Mouse (Mus musculus) thymus, adult 2 months (tissue): ENCODE measurements around the gene Tia1. TPM values are rescaled to one million over a fixed set of nuclear protein-coding genes. Genes with fewer than 3 reads are reported as not detected.
A peak's percentile ranks its signal among the peaks of the same experiment; 100 is the strongest.

Experiments
- DNase-seq: peaks from one replicate; pipeline ENCODE4 v3.0.0; 2021
- H3K27ac ChIP-seq: fragments of 200-500 bp; 2 replicates; pipeline ENCODE4 v1.5.1; 2012; ENCODE audit warnings: low read length, control low read depth; ENCODE audit not compliant: control insufficient read depth, insufficient read depth
- H3K27me3 ChIP-seq: fragments of 200-500 bp; 2 replicates; pipeline ENCODE4 v1.6.1; 2012; ENCODE audit warnings: mild to moderate bottlenecking, low read length, moderate library complexity, mixed read lengths; ENCODE audit not compliant: control insufficient read depth, insufficient read depth
- H3K36me3 ChIP-seq: fragments of 200-500 bp; 2 replicates; pipeline ENCODE4 v1.6.1; 2012; ENCODE audit warnings: mild to moderate bottlenecking, low read length, moderate library complexity; ENCODE audit not compliant: control insufficient read depth, insufficient read depth
- H3K4me1 ChIP-seq: fragments of 200-500 bp; replicated peaks from 2 replicates; pipeline ENCODE4 v1.6.1; 2012; ENCODE audit warnings: low read length; ENCODE audit not compliant: control insufficient read depth, insufficient read depth
- H3K4me3 ChIP-seq: fragments of 200-500 bp; 2 replicates; pipeline ENCODE4 v1.5.1; 2012; ENCODE audit warnings: mild to moderate bottlenecking, low read length, control low read depth, moderate library complexity; ENCODE audit not compliant: control insufficient read depth, insufficient read depth
- CTCF ChIP-seq: fragments of 200-500 bp; IDR thresholded peaks from 2 replicates; pipeline ENCODE4 v1.5.1; 2012; ENCODE audit warnings: mild to moderate bottlenecking, control low read depth, low read length, moderate library complexity, borderline replicate concordance; ENCODE audit not compliant: control insufficient read depth, poor library complexity, insufficient read depth; ENCODE audit errors: extremely low read depth
- POLR2A ChIP-seq: fragments of 200-500 bp; IDR thresholded peaks from 2 replicates; pipeline ENCODE4 v1.6.1; 2012; ENCODE audit warnings: mild to moderate bottlenecking, low read length, control low read depth, moderate library complexity; ENCODE audit not compliant: control insufficient read depth, poor library complexity, insufficient read depth; ENCODE audit errors: extremely low read depth
- WGBS: fragments of 180-500 bp; shearing (Covaris S2); methylation state at CpG from one replicate; pipeline ENCODE4 v1.1.7; 2018; 5-methylcytosine and 5-hydroxymethylcytosine counted together
- polyA plus RNA-seq: library from polyadenylated mRNA; depleted of rRNA; stranded (reverse); fragments of >200 nt; gene quantifications from 2 replicates; pipeline ENCODE4 v1.2.3, GENCODE M21; 2012

Gene Tia1
- polyA plus RNA-seq, 1 experiment, result 83.4 TPM

DNA sequence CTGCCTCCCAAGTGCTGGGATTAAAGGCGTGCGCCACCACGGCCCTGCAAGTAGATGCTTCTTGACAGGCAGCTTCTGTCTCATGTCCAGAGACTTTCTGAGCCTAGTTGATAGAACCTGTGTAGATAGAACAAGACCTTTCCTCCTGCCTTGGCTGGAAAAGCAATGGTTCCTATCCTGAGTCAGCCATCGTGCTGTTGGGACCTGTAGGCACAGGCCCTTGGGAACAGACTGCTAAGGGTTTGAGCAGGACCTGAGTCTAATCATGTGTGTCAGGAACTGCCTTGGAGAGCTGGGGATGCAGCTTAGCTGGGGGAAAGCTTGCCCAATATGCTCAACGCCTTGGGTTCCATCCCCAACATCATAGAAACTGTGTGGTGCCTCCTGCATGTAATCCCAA, 70.1 kb downstream of the Tia1 start:
- 97% methylated on average over 5 of the region's 5 CpGs for WGBS
- Histone ChIP-seq H3K36me3 (0 out of 2 replicates have a peak, but pooled peaks cover 3% of the 10 kb centered on the region), H3K4me1 (peaks cover 24% of the 10 kb centered on the region), H3K27ac (no peak overlapping the region), H3K27me3 (no peaks in the 10 kb centered on the region), H3K4me3 (no peak overlapping the region)
- TF ChIP-seq POLR2A, result no peak
- no peak for TF ChIP-seq CTCF
- no peak for DNase-seq

- no peaks in the 10 kb centered on the region for H3K27me3 ChIP-seq
- TF ChIP-seq POLR2A (no peak), CTCF (no peak)
- no peak overlapping the region for H3K4me3 ChIP-seq
- H3K36me3 ChIP-seq, result 0 out of 2 replicates have a peak, but pooled peaks cover 3% of the 10 kb centered on the region
- DNase-seq, result no peak
- H3K27ac ChIP-seq, result no peak overlapping the region
- H3K4me1 ChIP-seq, result peaks cover 24% of the 10 kb centered on the region
Observed at GRCm38 (mm10) chr6:86474646-86475181, 70.7 kb downstream of the Tia1 start.

DNA sequence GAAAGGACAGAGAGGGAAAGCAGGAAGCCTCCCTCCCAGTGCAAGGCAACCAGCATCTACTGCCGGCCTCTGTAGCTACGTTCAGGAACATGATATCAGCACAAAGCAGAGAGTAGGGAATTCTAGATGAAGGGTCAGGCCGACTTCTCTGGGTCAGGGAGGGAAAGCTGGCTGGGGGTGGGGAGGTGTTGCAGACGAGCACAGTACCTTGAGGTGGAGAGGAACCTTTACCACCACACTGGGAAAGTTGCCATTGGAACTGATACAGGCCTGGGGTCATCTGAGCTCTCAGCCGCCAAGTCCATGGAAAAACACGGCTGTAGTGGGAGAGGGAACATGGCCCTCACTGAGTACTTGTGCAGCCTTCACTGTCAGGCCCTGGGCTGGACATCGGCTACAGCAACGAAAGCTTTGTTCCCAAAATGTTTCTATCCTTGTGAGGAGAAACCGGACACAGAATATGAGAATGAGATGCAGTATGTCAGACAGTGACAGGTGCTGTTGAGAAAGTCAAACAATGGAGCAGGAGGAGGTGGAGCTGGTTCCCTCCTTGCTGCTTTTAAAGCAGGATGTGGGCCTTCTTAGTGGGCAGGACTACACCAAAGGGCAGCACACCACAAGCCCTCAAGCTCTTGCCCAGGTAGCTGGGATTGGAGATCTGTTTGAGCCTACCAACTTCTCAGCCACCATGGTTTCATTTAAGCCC, 71.6 kb downstream of the Tia1 start:
- no peaks in the 10 kb centered on the region for H3K27me3 ChIP-seq
- no peak for DNase-seq
- no peak overlapping the region for H3K27ac ChIP-seq
- WGBS, result 86% methylated on average over 9 of the region's 9 CpGs
- H3K36me3 ChIP-seq, result no peaks in the 10 kb centered on the region
- TF ChIP-seq CTCF (no peak), POLR2A (no peak)
- H3K4me1 ChIP-seq, result peaks cover 24% of the 10 kb centered on the region
- no peak overlapping the region for H3K4me3 ChIP-seq

- no peak overlapping the region for H3K4me3 ChIP-seq
- H3K27me3 ChIP-seq, result no peaks in the 10 kb centered on the region
- no peak for TF ChIP-seq CTCF
- no peak for TF ChIP-seq POLR2A
- no peak for DNase-seq
- 88% methylated on average over 5 of the region's 5 CpGs for WGBS
- H3K27ac ChIP-seq, result no peak overlapping the region
- no peaks in the 10 kb centered on the region for H3K36me3 ChIP-seq
- peaks cover 21% of the 10 kb centered on the region for H3K4me1 ChIP-seq
Observed at GRCm38 (mm10) chr6:86476931-86477330, 72.9 kb downstream of the Tia1 start.

DNA sequence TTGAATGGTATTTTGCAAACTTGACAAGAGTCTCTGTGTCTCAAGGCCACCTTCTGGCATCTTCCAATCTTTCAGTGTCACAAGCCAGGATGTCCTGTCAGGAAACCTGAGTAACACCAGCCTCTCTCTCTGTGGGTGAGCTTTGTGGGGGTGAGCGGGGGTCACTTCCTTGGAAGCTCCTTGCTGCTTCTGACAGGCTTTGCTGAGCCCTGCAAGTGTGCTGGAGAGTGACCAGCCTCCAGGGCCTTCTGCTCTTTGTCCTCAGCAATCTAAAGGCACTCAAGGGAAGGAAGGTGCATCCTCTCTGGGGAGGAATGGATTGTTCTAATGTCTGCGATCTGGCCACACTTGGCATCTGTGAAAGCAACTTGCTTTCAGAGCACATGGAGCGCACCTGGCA, 75.3 kb downstream of the Tia1 start:
- DNase-seq, result no peak
- TF ChIP-seq POLR2A, result no peak
- no peak for TF ChIP-seq CTCF
- Histone ChIP-seq H3K4me1 (peaks cover 13% of the 10 kb centered on the region), H3K4me3 (no peak overlapping the region), H3K27me3 (no peaks in the 10 kb centered on the region), H3K36me3 (no peaks in the 10 kb centered on the region), H3K27ac (no peak overlapping the region)
- WGBS, result 71% methylated on average over 3 of the region's 3 CpGs

DNA sequence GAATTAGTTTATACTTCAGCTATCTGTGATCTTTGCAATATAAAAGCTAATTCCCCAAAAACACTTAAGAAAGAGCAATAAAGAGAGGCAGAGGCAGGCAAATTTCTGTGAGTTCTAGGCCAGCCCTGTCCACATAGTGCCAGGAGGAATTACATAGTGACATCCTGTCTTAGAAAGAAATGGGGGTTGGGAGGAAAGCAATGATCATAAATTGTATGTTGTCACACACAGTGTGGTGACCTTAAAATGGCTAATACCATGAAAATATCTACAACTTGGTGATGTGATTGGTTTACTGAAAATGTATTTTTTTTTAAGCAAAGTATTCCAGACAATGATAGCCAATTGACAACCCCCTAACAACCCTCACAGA, 75.8 kb downstream of the Tia1 start:
- no peaks in the 10 kb centered on the region for H3K27me3 ChIP-seq
- peaks cover 13% of the 10 kb centered on the region for H3K4me1 ChIP-seq
- no peak overlapping the region for H3K27ac ChIP-seq
- H3K36me3 ChIP-seq, result no peaks in the 10 kb centered on the region
- DNase-seq, result no peak
- no peak overlapping the region for H3K4me3 ChIP-seq
- TF ChIP-seq CTCF (no peak), POLR2A (no peak)

GRCm38 (mm10) chr6:86480189-86480831, 76.3 kb downstream of the Tia1 start:
- Histone ChIP-seq H3K36me3 (no peaks in the 10 kb centered on the region), H3K4me3 (no peak overlapping the region), H3K4me1 (peaks cover 13% of the 10 kb centered on the region), H3K27ac (peak overlapping the region; percentile 27; the same call in 1 of the 2 replicates), H3K27me3 (no peaks in the 10 kb centered on the region)
- no peak for TF ChIP-seq POLR2A
- no peak for TF ChIP-seq CTCF
- DNase-seq, result no peak
- WGBS, result 52% methylated on average over 9 of the region's 9 CpGs
